Comparison of ENCODE assay signal across 28 mouse cellular contexts in the genomic region with DNA sequence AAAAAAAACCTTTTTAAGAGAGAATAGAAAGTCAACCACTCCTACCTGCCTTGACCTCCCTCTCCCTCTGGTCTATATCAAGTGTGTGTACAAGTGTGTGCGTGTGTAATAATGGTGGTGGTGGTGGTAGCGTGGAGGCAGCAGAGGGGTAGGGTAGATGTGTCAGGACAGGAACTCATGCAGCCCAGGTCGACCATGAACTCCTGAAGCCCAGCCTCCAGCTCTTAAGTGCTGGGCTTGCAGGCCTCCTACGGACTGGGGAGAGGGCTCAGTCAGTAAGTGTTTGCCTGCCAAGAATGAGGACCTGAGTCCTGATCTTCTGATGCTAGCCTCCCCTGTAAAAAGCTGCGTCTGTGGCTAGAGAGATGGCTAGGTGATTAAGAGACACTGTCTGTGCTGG. TPM values are rescaled to one million over a fixed set of nuclear protein-coding genes. Genes with fewer than 3 reads are reported as not detected.
A peak's percentile ranks its signal among the peaks of the same experiment; 100 is the strongest.
DNase-seq lines count a peak whose midpoint lies in the region; ATAC-seq and TF ChIP-seq lines count a peak whose summit lies in the region.
"Had no signal": no experiment of that assay in that cellular context is flagged by ENCODE, and none has a peak within 500 bp of the region (broad histone marks: within the 10 kb centered on the region; RNA-seq: fewer than 3 reads in every experiment).

No protein-coding gene starts in this region.

- no peak overlapping the region for H3K4me2 ChIP-seq in intestine, embryonic 16.5 days (ENCODE audit: low read depth, low read length)
- no peak overlapping the region for H3K4me2 ChIP-seq in intestine, embryonic 15.5 days (replicated peaks)
- H3K4me2 ChIP-seq in hindbrain, postnatal 0 days (ENCODE audit: low read depth, low read length): no peak overlapping the region
- H3K4me2 ChIP-seq: heart, embryonic 12.5 days; heart, embryonic 15.5 days; hindbrain, embryonic 15.5 days had no signal

- no peak for ATAC-seq in intestine, embryonic 16.5 days
- ATAC-seq in intestine, embryonic 15.5 days: no peak
- no peak for ATAC-seq in hindbrain, postnatal 0 days
- ATAC-seq: activated CD4-positive, CD25-positive, alpha-beta regulatory T cell, adult 4 months; forebrain, embryonic 14.5 days; forebrain, postnatal 0 days had no signal

- peaks cover 25% of the 10 kb centered on the region for H3K4me1 ChIP-seq in intestine, embryonic 16.5 days (ENCODE audit: control insufficient read depth, insufficient read depth, low read length)
- H3K4me1 ChIP-seq in intestine, embryonic 15.5 days (replicated peaks): peaks cover 33% of the 10 kb centered on the region
- H3K4me1 ChIP-seq in limb, embryonic 10.5 days: peaks cover 29% of the 10 kb centered on the region
- H3K4me1 ChIP-seq in hindbrain, postnatal 0 days (ENCODE audit: insufficient read depth, low read length): no peaks in the 10 kb centered on the region; the same call in 1 of the 2 replicates
- H3K4me1 ChIP-seq: hindbrain, embryonic 15.5 days had no signal

- H3K9me3 ChIP-seq in intestine, embryonic 16.5 days (ENCODE audit: control insufficient read depth, low read length): no peaks in the 10 kb centered on the region
- no peaks in the 10 kb centered on the region for H3K9me3 ChIP-seq in intestine, embryonic 15.5 days
- H3K9me3 ChIP-seq in limb, embryonic 10.5 days (replicated peaks): no peaks in the 10 kb centered on the region
- H3K9me3 ChIP-seq in hindbrain, postnatal 0 days (ENCODE audit: low read length): no peaks in the 10 kb centered on the region
- H3K9me3 ChIP-seq: embryonic facial prominence, embryonic 13.5 days; heart, embryonic 12.5 days; heart, embryonic 15.5 days; hindbrain, embryonic 15.5 days had no signal

- peak; percentile 2 for DNase-seq in adrenal gland, postnatal 14 days
- DNase-seq in adrenal gland, adult 2 months: no peak
- no peak for DNase-seq in limb, embryonic 10.5 days (ENCODE audit: low spot score)
- no peak for DNase-seq in hindbrain, postnatal 0 days (ENCODE audit: low spot score)
- DNase-seq: adrenal gland, postnatal 10 days; cerebellum, adult 11 months; cerebellum, adult 2 months; cerebellum, adult 9-11 months; cerebellum, postnatal 25 days; forebrain, postnatal 0 days; gastrocnemius, adult 2 months; gastrocnemius, postnatal 14 days; heart, adult 18-20 months; heart, postnatal 14 days; heart, postnatal 4 days; kidney, adult 11 months had no signal

- H3K27ac ChIP-seq in intestine, embryonic 16.5 days (ENCODE audit: low read length): 0 out of 2 replicates have a peak overlapping the region, but pooled peaks have one; percentile 11
- no peak overlapping the region for H3K27ac ChIP-seq in intestine, embryonic 15.5 days
- H3K27ac ChIP-seq in limb, embryonic 10.5 days: peak overlapping the region; percentile 30; the same call in 1 of the 2 replicates
- H3K27ac ChIP-seq in hindbrain, postnatal 0 days: no peak overlapping the region
- H3K27ac ChIP-seq: hindbrain, embryonic 15.5 days had no signal

- no peaks in the 10 kb centered on the region for H3K27me3 ChIP-seq in intestine, embryonic 16.5 days (replicated peaks; ENCODE audit: control insufficient read depth, insufficient read depth, low read length)
- no peaks in the 10 kb centered on the region for H3K27me3 ChIP-seq in intestine, embryonic 15.5 days (replicated peaks)
- no peaks in the 10 kb centered on the region for H3K27me3 ChIP-seq in limb, embryonic 10.5 days (ENCODE audit: low read depth, poor library complexity, severe bottlenecking)
- no peaks in the 10 kb centered on the region for H3K27me3 ChIP-seq in hindbrain, postnatal 0 days (ENCODE audit: insufficient read depth, low read length)
- H3K27me3 ChIP-seq: embryonic facial prominence, embryonic 13.5 days; heart, embryonic 12.5 days; heart, embryonic 15.5 days; hindbrain, embryonic 15.5 days had no signal

- H3K4me3 ChIP-seq in intestine, embryonic 16.5 days (ENCODE audit: low read length): no peak overlapping the region
- H3K4me3 ChIP-seq in intestine, embryonic 15.5 days (replicated peaks): no peak overlapping the region
- no peak overlapping the region for H3K4me3 ChIP-seq in limb, embryonic 10.5 days
- H3K4me3 ChIP-seq in hindbrain, postnatal 0 days (ENCODE audit: low read length): no peak overlapping the region
- H3K4me3 ChIP-seq: erythroblast, embryonic 14.5 days; heart, embryonic 12.5 days; heart, embryonic 15.5 days; hindbrain, embryonic 15.5 days had no signal

- no peak for TF ChIP-seq CTCF in hindbrain, postnatal 0 days (IDR thresholded peaks at IDR 0.05; ENCODE audit: low read depth)

- WGBS in intestine, embryonic 16.5 days: 80% methylated on average over 5 of the region's 5 CpGs
- WGBS in intestine, embryonic 15.5 days: 83% methylated on average over 5 of the region's 5 CpGs
- WGBS in limb, embryonic 10.5 days: 83% methylated on average over 5 of the region's 5 CpGs
- 79% methylated on average over 5 of the region's 5 CpGs for WGBS in hindbrain, postnatal 0 days

- no peak overlapping the region for H3K9ac ChIP-seq in intestine, embryonic 16.5 days (ENCODE audit: low read depth, low read length)
- no peak overlapping the region for H3K9ac ChIP-seq in intestine, embryonic 15.5 days
- no peak overlapping the region for H3K9ac ChIP-seq in hindbrain, postnatal 0 days (replicated peaks; ENCODE audit: low read length)
- H3K9ac ChIP-seq: embryonic facial prominence, embryonic 13.5 days; forebrain, postnatal 0 days; heart, embryonic 12.5 days; heart, embryonic 15.5 days; hindbrain, embryonic 15.5 days had no signal

- no peaks in the 10 kb centered on the region for H3K36me3 ChIP-seq in intestine, embryonic 16.5 days (ENCODE audit: control insufficient read depth, insufficient read depth, low read length)
- H3K36me3 ChIP-seq in intestine, embryonic 15.5 days: no peaks in the 10 kb centered on the region
- H3K36me3 ChIP-seq in limb, embryonic 10.5 days: no peaks in the 10 kb centered on the region
- H3K36me3 ChIP-seq in hindbrain, postnatal 0 days (ENCODE audit: insufficient read depth, low read length): no peaks in the 10 kb centered on the region
- H3K36me3 ChIP-seq: embryonic facial prominence, embryonic 13.5 days; heart, embryonic 12.5 days; heart, embryonic 15.5 days; hindbrain, embryonic 15.5 days had no signal

RNA-seq across cellular contexts. Expression of a gene that starts 1.3 kb away (rescaled TPM):
- 138 and 152 TPM in 2 replicates for total RNA-seq in adrenal gland, postnatal 14 days (2021)
- 100 to 1,000 TPM in 1 of 2 experiments, 10 to 100 TPM in 1; 84.8 to 154 TPM for total RNA-seq in adrenal gland, adult 2 months (2021)
- 186 and 187 TPM in 2 replicates for polyA plus RNA-seq in adrenal gland, adult 2 months (2012; rRNA removed)
- 334 and 458 TPM in 2 replicates for polyA plus RNA-seq in intestine, embryonic 16.5 days (2015; fragmentation: Nextera tagmentation; extraction: Ambion mirVana)
- polyA plus RNA-seq in intestine, embryonic 15.5 days (2015; fragmentation: Nextera tagmentation; extraction: Ambion mirVana): 153 and 168 TPM in 2 replicates
- 5.2 and 7.8 TPM in 2 replicates for polyA plus RNA-seq in limb, embryonic 10.5 days (2016; fragmentation: Nextera tagmentation; extraction: Ambion mirVana)
- total RNA-seq in hindbrain, postnatal 0 days (2014; rRNA removed): 32.9 and 43.6 TPM in 2 replicates
- polyA plus RNA-seq in hindbrain, postnatal 0 days (2015; fragmentation: Nextera tagmentation; extraction: Ambion mirVana): 43.8 and 45.9 TPM in 2 replicates

RNA-seq across cellular contexts. Expression of a gene that starts 12.9 kb away (rescaled TPM):
- total RNA-seq in adrenal gland, postnatal 14 days (2021): 38.2 and 39.1 TPM in 2 replicates
- total RNA-seq in adrenal gland, adult 2 months (2021): 10 to 100 TPM; 26.5 to 50.3 TPM
- 93.3 and 104 TPM in 2 replicates for polyA plus RNA-seq in adrenal gland, adult 2 months (2012; rRNA removed)
- 237 and 260 TPM in 2 replicates for polyA plus RNA-seq in intestine, embryonic 16.5 days (2015; fragmentation: Nextera tagmentation; extraction: Ambion mirVana)
- polyA plus RNA-seq in intestine, embryonic 15.5 days (2015; fragmentation: Nextera tagmentation; extraction: Ambion mirVana): 265 and 267 TPM in 2 replicates
- 175 and 210 TPM in 2 replicates for polyA plus RNA-seq in limb, embryonic 10.5 days (2016; fragmentation: Nextera tagmentation; extraction: Ambion mirVana)
- 42.9 and 45.1 TPM in 2 replicates for total RNA-seq in hindbrain, postnatal 0 days (2014; rRNA removed)
- 39.3 and 42.0 TPM in 2 replicates for polyA plus RNA-seq in hindbrain, postnatal 0 days (2015; fragmentation: Nextera tagmentation; extraction: Ambion mirVana)

RNA-seq across cellular contexts. Expression of a gene that starts 19.3 kb away (rescaled TPM):
- 1,189 and 1,386 TPM in 2 replicates for total RNA-seq in adrenal gland, postnatal 14 days (2021)
- 1,000 to 10,000 TPM; 1,290 to 1,478 TPM for total RNA-seq in adrenal gland, adult 2 months (2021)
- polyA plus RNA-seq in adrenal gland, adult 2 months (2012; rRNA removed): 60.0 and 80.0 TPM in 2 replicates
- polyA plus RNA-seq in intestine, embryonic 16.5 days (2015; fragmentation: Nextera tagmentation; extraction: Ambion mirVana): 1,613 and 1,701 TPM in 2 replicates
- 1,711 TPM in 2 replicates for polyA plus RNA-seq in intestine, embryonic 15.5 days (2015; fragmentation: Nextera tagmentation; extraction: Ambion mirVana)
- polyA plus RNA-seq in limb, embryonic 10.5 days (2016; fragmentation: Nextera tagmentation; extraction: Ambion mirVana): 1,846 and 2,302 TPM in 2 replicates
- 743 and 824 TPM in 2 replicates for total RNA-seq in hindbrain, postnatal 0 days (2014; rRNA removed)
- polyA plus RNA-seq in hindbrain, postnatal 0 days (2015; fragmentation: Nextera tagmentation; extraction: Ambion mirVana): 768 and 794 TPM in 2 replicates

RNA-seq across cellular contexts. Expression of a gene that starts 23.6 kb away (rescaled TPM):
- total RNA-seq in adrenal gland, postnatal 14 days (2021): 1,693 and 2,079 TPM in 2 replicates
- total RNA-seq in adrenal gland, adult 2 months (2021): 1,000 to 10,000 TPM; 1,285 to 1,750 TPM
- polyA plus RNA-seq in adrenal gland, adult 2 months (2012; rRNA removed): 476 and 515 TPM in 2 replicates
- 1,233 and 1,311 TPM in 2 replicates for polyA plus RNA-seq in intestine, embryonic 16.5 days (2015; fragmentation: Nextera tagmentation; extraction: Ambion mirVana)
- 1,301 and 1,445 TPM in 2 replicates for polyA plus RNA-seq in intestine, embryonic 15.5 days (2015; fragmentation: Nextera tagmentation; extraction: Ambion mirVana)
- polyA plus RNA-seq in limb, embryonic 10.5 days (2016; fragmentation: Nextera tagmentation; extraction: Ambion mirVana): 1,210 and 1,327 TPM in 2 replicates
- total RNA-seq in hindbrain, postnatal 0 days (2014; rRNA removed): 1,377 and 1,807 TPM in 2 replicates
- polyA plus RNA-seq in hindbrain, postnatal 0 days (2015; fragmentation: Nextera tagmentation; extraction: Ambion mirVana): 800 and 828 TPM in 2 replicates

RNA-seq across cellular contexts. Expression of a gene that starts 31.1 kb away (rescaled TPM):
- total RNA-seq in adrenal gland, postnatal 14 days (2021): not detected in 2 replicates
- not detected for total RNA-seq in adrenal gland, adult 2 months (2021)
- 6.3 and 7.4 TPM in 2 replicates for polyA plus RNA-seq in adrenal gland, adult 2 months (2012; rRNA removed)
- polyA plus RNA-seq in intestine, embryonic 16.5 days (2015; fragmentation: Nextera tagmentation; extraction: Ambion mirVana): 0.20 TPM in 1 of 2 replicates, not detected in the other
- 0.24 and 0.28 TPM in 2 replicates for polyA plus RNA-seq in intestine, embryonic 15.5 days (2015; fragmentation: Nextera tagmentation; extraction: Ambion mirVana)
- not detected in 2 replicates for polyA plus RNA-seq in limb, embryonic 10.5 days (2016; fragmentation: Nextera tagmentation; extraction: Ambion mirVana)
- not detected in 2 replicates for total RNA-seq in hindbrain, postnatal 0 days (2014; rRNA removed)
- polyA plus RNA-seq in hindbrain, postnatal 0 days (2015; fragmentation: Nextera tagmentation; extraction: Ambion mirVana): 0.15 TPM in 1 of 2 replicates, not detected in the other
- total RNA-seq: adrenal gland, postnatal 10 days; adrenal gland, postnatal 4 days; common myeloid progenitor, adult 5-6 weeks; forebrain, postnatal 0 days; gastrocnemius, postnatal 14 days; heart, postnatal 4 days had no signal
- polyA plus RNA-seq: activated CD4-positive, CD25-positive, alpha-beta regulatory T cell, adult 4 months; erythroblast, embryonic 14.5 days; forebrain, postnatal 0 days; heart, embryonic 15.5 days; hindbrain, embryonic 11.5 days; hindbrain, embryonic 15.5 days had no signal

Comparison
In these comparisons a context has a peak if more than half of its experiments do, and no peak if none do; other contexts are left out.
1. H3K27ac ChIP-seq: peak in intestine, embryonic 16.5 days (single experiment) and limb, embryonic 10.5 days (single experiment); none in intestine, embryonic 15.5 days (single experiment) and hindbrain, postnatal 0 days (single experiment).